Mouse (Mus musculus): Measurements from ENCODE around the gene Ramp2. TPM values are rescaled to one million over a fixed set of nuclear protein-coding genes. Genes with fewer than 3 reads are reported as not detected.
A peak's percentile ranks its signal among the peaks of the same experiment; 100 is the strongest.

The Ramp2 gene
- polyA plus RNA-seq, 1 experiment = 86.6 TPM

DNA sequence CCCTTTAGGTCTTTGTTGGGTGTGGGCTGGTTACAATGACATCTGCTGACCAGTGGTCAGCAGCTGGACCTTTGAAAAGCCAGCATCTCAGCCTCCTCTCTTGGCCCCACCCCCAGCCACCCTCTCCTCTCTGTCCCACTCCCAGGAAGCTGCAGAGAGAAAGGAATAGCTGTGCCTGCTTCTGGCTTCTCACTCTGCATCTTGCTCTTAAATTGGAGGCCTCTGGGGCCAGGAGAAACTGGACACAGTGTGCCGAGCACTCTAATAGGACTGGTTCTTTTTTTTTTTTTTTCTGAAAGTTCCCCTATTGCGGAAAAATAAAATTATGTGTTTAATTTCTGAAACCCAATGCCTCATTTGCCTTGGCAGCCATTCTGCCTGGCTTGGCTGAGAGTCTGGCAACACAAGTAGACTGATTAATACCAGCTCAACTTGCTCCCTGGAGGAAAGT lies 15.7 kb upstream of the Ramp2 start:
- Histone ChIP-seq H3K27me3 (replicated peaks; ENCODE audit: control insufficient read depth, insufficient read depth, low read length) (no peaks in the 10 kb centered on the region), H3K4me1 (ENCODE audit: control insufficient read depth, insufficient read depth, low read length) (peaks cover 32% of the 10 kb centered on the region; the same call in 1 of the 2 replicates), H3K27ac (ENCODE audit: insufficient read depth, low read depth, low read length) (peak overlapping the region; percentile 97), H3K36me3 (ENCODE audit: control insufficient read depth, insufficient read depth, low read length) (no peaks in the 10 kb centered on the region), H3K4me3 (ENCODE audit: insufficient read depth, low read depth, low read length) (no peak overlapping the region)
- 38% methylated on average over 2 of the region's 2 CpGs for WGBS
- TF ChIP-seq POLR2A (IDR thresholded peaks at IDR 0.05; ENCODE audit: low read depth, low read length) (no peak), CTCF (conservative IDR thresholded peaks at IDR 0.05; ENCODE audit: insufficient read depth, insufficient read length, low read depth, low read length) (no peak)
- peak; percentile 38 for DNase-seq

DNA sequence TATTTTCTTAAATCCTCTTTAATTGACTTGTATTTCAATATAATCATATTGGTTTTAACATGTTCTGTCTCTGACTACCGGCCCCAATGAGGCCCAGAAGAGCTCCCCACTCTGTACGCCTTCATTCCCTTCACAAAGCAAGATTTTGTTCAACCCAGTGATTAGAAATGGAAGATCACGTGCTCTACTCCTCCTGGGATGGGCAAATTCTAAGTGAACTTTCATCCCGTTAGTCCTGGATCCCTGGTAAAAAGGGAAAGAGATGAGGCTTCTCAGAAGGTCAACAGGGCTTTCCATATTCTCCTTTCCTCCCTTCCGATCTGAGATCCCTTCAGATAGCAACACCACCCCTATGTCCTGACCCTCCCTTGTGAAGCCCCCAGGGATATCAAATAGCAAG lies 15.3 kb upstream of the Ramp2 start:
- 0 out of 2 replicates have a peak overlapping the region, but pooled peaks have one; percentile 10 for H3K4me3 ChIP-seq (ENCODE audit: insufficient read depth, low read depth, low read length)
- 28% methylated on average over 5 of the region's 5 CpGs for WGBS
- peak; percentile 71 for DNase-seq
- no peaks in the 10 kb centered on the region for H3K27me3 ChIP-seq (replicated peaks; ENCODE audit: control insufficient read depth, insufficient read depth, low read length)
- peaks cover 28% of the 10 kb centered on the region; the same call in 1 of the 2 replicates for H3K4me1 ChIP-seq (ENCODE audit: control insufficient read depth, insufficient read depth, low read length)
- no peak for TF ChIP-seq CTCF (conservative IDR thresholded peaks at IDR 0.05; ENCODE audit: insufficient read depth, insufficient read length, low read depth, low read length)
- TF ChIP-seq POLR2A (IDR thresholded peaks at IDR 0.05; ENCODE audit: low read depth, low read length) = no peak
- H3K27ac ChIP-seq (ENCODE audit: insufficient read depth, low read depth, low read length) = peak overlapping the region; percentile 97
- H3K36me3 ChIP-seq (ENCODE audit: control insufficient read depth, insufficient read depth, low read length) = no peaks in the 10 kb centered on the region

GRCm38 (mm10) chr11:101230991-101231871 lies 14.6 kb upstream of the Ramp2 start:
- TF ChIP-seq CTCF (conservative IDR thresholded peaks at IDR 0.05; ENCODE audit: insufficient read depth, insufficient read length, low read depth, low read length) (no peak), POLR2A (IDR thresholded peaks at IDR 0.05; ENCODE audit: low read depth, low read length) (peak; percentile 26)
- Histone ChIP-seq H3K4me1 (ENCODE audit: control insufficient read depth, insufficient read depth, low read length) (peaks cover 27% of the 10 kb centered on the region; the same call in 1 of the 2 replicates), H3K4me3 (ENCODE audit: insufficient read depth, low read depth, low read length) (peak overlapping the region; percentile 35), H3K27me3 (replicated peaks; ENCODE audit: control insufficient read depth, insufficient read depth, low read length) (no peaks in the 10 kb centered on the region), H3K36me3 (ENCODE audit: control insufficient read depth, insufficient read depth, low read length) (no peaks in the 10 kb centered on the region), H3K27ac (ENCODE audit: insufficient read depth, low read depth, low read length) (peak overlapping the region; percentile 97)
- WGBS = 4% methylated on average over 18 of the region's 18 CpGs
- peak; percentile 88 for DNase-seq

DNA sequence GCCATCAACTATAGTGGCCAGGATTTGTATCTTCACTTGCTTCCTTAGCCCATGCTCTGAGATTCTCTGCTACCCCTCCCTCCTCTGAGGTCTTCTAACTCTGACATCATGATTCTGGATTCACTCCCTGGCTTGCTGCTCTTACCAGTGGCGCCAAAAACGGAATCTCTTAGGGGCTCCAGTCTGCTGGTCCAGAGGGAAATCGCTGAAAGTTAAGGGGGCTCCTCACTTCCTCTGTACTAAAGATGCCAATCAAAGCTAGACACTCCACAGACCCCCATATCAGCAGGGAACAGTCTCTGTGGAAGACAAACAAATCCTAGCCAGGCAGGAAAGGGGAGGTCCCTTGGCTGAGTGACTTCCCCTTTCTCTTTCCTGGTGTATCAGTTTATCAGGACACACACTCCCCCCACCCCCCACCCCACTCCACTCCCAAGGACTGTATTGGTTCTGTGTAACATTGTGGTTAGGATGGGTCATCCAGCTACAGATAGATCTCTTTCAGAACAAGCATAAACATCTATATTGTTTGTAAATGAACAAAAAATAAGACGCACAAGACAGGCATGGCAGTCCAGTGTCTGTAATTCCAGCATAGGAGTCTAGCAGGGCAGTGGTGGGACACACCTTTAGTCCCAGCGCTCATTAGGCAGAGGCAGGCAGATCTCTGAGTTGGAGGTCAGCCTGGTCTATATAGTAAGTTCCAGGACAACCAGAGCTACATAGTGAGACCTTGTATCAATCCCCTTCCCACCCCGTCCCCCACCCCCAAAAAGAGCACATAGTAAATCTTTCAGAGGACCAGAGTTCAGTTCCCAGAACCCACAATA lies 13.6 kb upstream of the Ramp2 start:
- peak; percentile 66 for DNase-seq
- H3K36me3 ChIP-seq (ENCODE audit: control insufficient read depth, insufficient read depth, low read length) = no peaks in the 10 kb centered on the region
- H3K27ac ChIP-seq (ENCODE audit: insufficient read depth, low read depth, low read length) = peak overlapping the region; percentile 97
- H3K4me1 ChIP-seq (ENCODE audit: control insufficient read depth, insufficient read depth, low read length) = peaks cover 27% of the 10 kb centered on the region; the same call in 1 of the 2 replicates
- WGBS = 39% methylated on average over 6 of the region's 6 CpGs
- H3K4me3 ChIP-seq (ENCODE audit: insufficient read depth, low read depth, low read length) = peak overlapping the region; percentile 35
- no peak for TF ChIP-seq POLR2A (IDR thresholded peaks at IDR 0.05; ENCODE audit: low read depth, low read length)
- TF ChIP-seq CTCF (conservative IDR thresholded peaks at IDR 0.05; ENCODE audit: insufficient read depth, insufficient read length, low read depth, low read length) = no peak
- no peaks in the 10 kb centered on the region for H3K27me3 ChIP-seq (replicated peaks; ENCODE audit: control insufficient read depth, insufficient read depth, low read length)

GRCm38 (mm10) chr11:101233240-101233639 lies 12.6 kb upstream of the Ramp2 start:
- H3K27ac ChIP-seq (ENCODE audit: insufficient read depth, low read depth, low read length) = peak overlapping the region; percentile 12; the same call in 1 of the 2 replicates
- WGBS = 57% methylated on average over 1 of the region's 1 CpGs
- no peaks in the 10 kb centered on the region for H3K36me3 ChIP-seq (ENCODE audit: control insufficient read depth, insufficient read depth, low read length)

GRCm38 (mm10) chr11:101234124-101234523 lies 11.7 kb upstream of the Ramp2 start:
- Histone ChIP-seq H3K27ac (ENCODE audit: insufficient read depth, low read depth, low read length) (no peak overlapping the region), H3K4me1 (ENCODE audit: control insufficient read depth, insufficient read depth, low read length) (peaks cover 27% of the 10 kb centered on the region; the same call in 1 of the 2 replicates), H3K36me3 (ENCODE audit: control insufficient read depth, insufficient read depth, low read length) (no peaks in the 10 kb centered on the region), H3K27me3 (replicated peaks; ENCODE audit: control insufficient read depth, insufficient read depth, low read length) (no peaks in the 10 kb centered on the region), H3K4me3 (ENCODE audit: insufficient read depth, low read depth, low read length) (no peak overlapping the region)
- TF ChIP-seq CTCF (conservative IDR thresholded peaks at IDR 0.05; ENCODE audit: insufficient read depth, insufficient read length, low read depth, low read length) = no peak
- no peak for TF ChIP-seq POLR2A (IDR thresholded peaks at IDR 0.05; ENCODE audit: low read depth, low read length)
- no peak for DNase-seq

More at GRCm38 (mm10) chr11:101233240-101233639, 12.6 kb upstream of the Ramp2 start:
- Histone ChIP-seq H3K4me3 (ENCODE audit: insufficient read depth, low read depth, low read length) (no peak overlapping the region), H3K4me1 (ENCODE audit: control insufficient read depth, insufficient read depth, low read length) (peaks cover 27% of the 10 kb centered on the region; the same call in 1 of the 2 replicates), H3K27me3 (replicated peaks; ENCODE audit: control insufficient read depth, insufficient read depth, low read length) (no peaks in the 10 kb centered on the region)
- no peak for DNase-seq
- TF ChIP-seq POLR2A (IDR thresholded peaks at IDR 0.05; ENCODE audit: low read depth, low read length) = no peak
- no peak for TF ChIP-seq CTCF (conservative IDR thresholded peaks at IDR 0.05; ENCODE audit: insufficient read depth, insufficient read length, low read depth, low read length)

All from kidney, adult 2 months (tissue).